Mouse (Mus musculus): Measurements from ENCODE around the gene Sprr2h.

GRCm38 (mm10) chr3:92361619-92362018 lies 23.9 kb upstream of the Sprr2h start:
- TF ChIP-seq GATA1 (IDR thresholded peaks at IDR 0.05; ENCODE audit: low read length) (no peak), TAL1 (IDR thresholded peaks at IDR 0.05; ENCODE audit: low read length) (no peak)

Measured in erythroblast, embryonic 14.5 days (primary cell).